Mouse (Mus musculus) forebrain, postnatal 0 days (tissue): ENCODE results near the gene Spg7. TPM values are rescaled to one million over a fixed set of nuclear protein-coding genes. Genes with fewer than 3 reads are reported as not detected.
A peak's percentile ranks its signal among the peaks of the same experiment; 100 is the strongest.
"Not testable (repeated sequence)": the region's sequence is repeated elsewhere in the genome, so short reads cannot be mapped to it uniquely, and the experiment has no call there.

Experiments used
- ATAC-seq: fragments of 200-750 bp; cut with Nextera tagmentation; 2 replicates; pipeline ENCODE4 v1.8.0; 2017; ENCODE audit warnings: mild to moderate bottlenecking, moderate library complexity
- DNase-seq: peaks from one replicate; pipeline ENCODE4 v3.0.0-alpha.2; 2015
- H3K27ac ChIP-seq: fragments of 300-500 bp; sonication (generic); 2 replicates; pipeline ENCODE4 v1.5.1; 2014; ENCODE audit warnings: low read depth, mild to moderate bottlenecking, antibody characterized with exemption, low read length, moderate library complexity, mixed read lengths
- H3K27me3 ChIP-seq: fragments of 300-500 bp; sonication (generic); 2 replicates; pipeline ENCODE4 v1.6.1; 2014; ENCODE audit warnings: mild to moderate bottlenecking, low read length, mixed read lengths; ENCODE audit not compliant: insufficient read depth
- H3K36me3 ChIP-seq: fragments of 300-500 bp; sonication (generic); 2 replicates; pipeline ENCODE4 v1.6.1; 2014; ENCODE audit warnings: mild to moderate bottlenecking, moderate library complexity; ENCODE audit not compliant: insufficient read depth
- H3K4me1 ChIP-seq: fragments of 300-500 bp; sonication (generic); 2 replicates; pipeline ENCODE4 v1.6.1; 2014; ENCODE audit warnings: antibody characterized with exemption; ENCODE audit not compliant: insufficient read depth
- H3K4me2 ChIP-seq: fragments of 300-500 bp; sonication (generic); 2 replicates; pipeline ENCODE4 v1.6.1; 2014; ENCODE audit warnings: low read depth, mild to moderate bottlenecking, moderate library complexity
- H3K4me3 ChIP-seq: fragments of 300-500 bp; sonication (generic); 2 replicates; pipeline ENCODE4 v1.5.1; 2014; ENCODE audit warnings: low read depth, low read length, mixed read lengths
- H3K9ac ChIP-seq: fragments of 300-500 bp; sonication (generic); 2 replicates; pipeline ENCODE4 v1.6.1; 2014; ENCODE audit warnings: mild to moderate bottlenecking
- H3K9me3 ChIP-seq: fragments of 300-500 bp; sonication (generic); 2 replicates; pipeline ENCODE4 v1.6.1; 2016; ENCODE audit warnings: low read length
- CTCF ChIP-seq: sonication (generic); IDR thresholded peaks from 2 replicates; pipeline ENCODE4 v1.5.1; 2016; ENCODE audit warnings: antibody characterized with exemption, control low read depth, low read depth
- WGBS: fragments of 180-500 bp; shearing (Covaris S2); extraction: QIAGEN DNeasy Blood & Tissue Kit; methylation state at CpG from one replicate; pipeline ENCODE4 v1.1.7; 2014; 5-methylcytosine and 5-hydroxymethylcytosine counted together
- polyA plus RNA-seq: library from polyadenylated mRNA; unstranded; fragments of >200 nt; fragmentation: Nextera tagmentation; extraction: Ambion mirVana; gene quantifications from 2 replicates; pipeline ENCODE4 v1.2.1, GENCODE M21; 2015
- total RNA-seq: library from RNA; depleted of rRNA; stranded (reverse); fragments of >200 nt; gene quantifications from 2 replicates; pipeline ENCODE4 v1.2.3, GENCODE M21; 2014

Gene Spg7
- total and polyA plus RNA-seq, 2 experiments from 2014 or later, result 52.9 to 56.2 TPM

DNA sequence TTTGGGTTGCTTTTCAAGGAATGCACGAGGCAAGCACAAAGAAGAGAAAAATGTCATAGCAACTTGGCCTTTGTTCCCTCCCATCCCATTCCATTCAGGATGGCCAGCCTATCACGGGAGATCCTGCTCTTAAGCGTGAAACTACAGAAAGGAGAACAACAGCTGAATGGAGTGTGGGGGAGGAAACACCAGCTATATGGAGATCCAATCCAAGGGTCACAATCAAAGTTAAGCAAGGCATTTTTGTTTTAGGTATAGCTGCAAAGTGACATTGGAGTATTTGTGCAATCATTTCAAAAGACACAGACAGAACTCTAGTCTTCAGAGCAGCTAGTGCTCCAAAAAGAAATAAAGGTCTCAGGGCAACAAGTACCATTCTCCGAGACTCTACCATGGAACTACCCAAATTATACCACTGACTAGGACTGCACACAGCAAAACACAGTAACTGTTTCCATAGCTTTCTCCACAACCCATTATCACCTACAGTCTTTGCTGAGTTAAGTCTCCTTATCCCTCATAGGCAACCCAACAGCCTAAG lies 22.6 kb upstream of the Spg7 start:
- Histone ChIP-seq H3K27ac (no peak overlapping the region), H3K9ac (peak overlapping the region; percentile 96), H3K36me3 (no peaks in the 10 kb centered on the region; the same call in 1 of the 2 replicates), H3K9me3 (no peaks in the 10 kb centered on the region), H3K4me1 (peaks cover 22% of the 10 kb centered on the region), H3K4me2 (peak overlapping the region; percentile 71), H3K27me3 (no peaks in the 10 kb centered on the region), H3K4me3 (peak overlapping the region; percentile 99)
- DNase-seq (no peak), ATAC-seq (no peak)
- no peak for TF ChIP-seq CTCF
- 3% methylated on average over 4 of the region's 4 CpGs for WGBS

DNA sequence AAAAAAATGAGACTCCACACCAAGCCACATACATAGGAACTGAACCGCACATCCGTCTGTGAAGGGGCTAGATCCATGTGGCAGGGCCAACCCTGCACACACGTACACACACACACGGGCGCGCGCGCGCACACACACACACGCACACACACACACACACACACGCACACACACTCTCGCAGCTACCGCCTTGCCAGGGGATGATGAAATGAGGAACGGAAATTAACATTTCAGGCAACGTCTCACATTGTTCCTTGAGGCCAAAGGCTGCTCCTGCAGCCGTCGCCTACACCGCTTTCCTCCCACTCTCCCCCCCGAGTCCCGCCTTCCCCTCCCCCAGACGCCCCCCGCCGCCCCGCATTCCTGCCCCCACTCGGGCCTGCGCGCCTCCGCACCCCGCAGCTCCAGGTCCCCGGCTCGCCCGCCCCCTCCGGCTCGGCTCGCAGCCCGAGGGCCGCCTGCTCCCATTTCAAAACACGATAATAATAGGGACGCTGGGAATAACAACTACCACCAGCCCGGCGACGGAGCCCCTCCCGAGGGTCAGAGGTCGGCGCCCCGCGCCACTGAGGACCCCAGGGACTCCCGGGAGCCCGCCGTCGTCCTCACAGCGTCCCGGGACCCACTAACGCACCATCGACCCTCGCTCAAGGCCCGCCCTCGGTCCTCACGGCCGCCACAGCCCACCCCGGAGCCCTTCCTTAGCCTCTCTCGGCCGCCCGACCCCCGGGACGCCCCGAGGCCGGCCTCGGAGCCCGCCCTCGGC lies 21.6 kb upstream of the Spg7 start:
- H3K9me3 ChIP-seq, result no peaks in the 10 kb centered on the region
- WGBS, result 2% methylated on average over 64 of the region's 71 CpGs
- peak overlapping the region; percentile 99 for H3K4me3 ChIP-seq
- DNase-seq, result peak; percentile 73
- no peaks in the 10 kb centered on the region; the same call in 1 of the 2 replicates for H3K36me3 ChIP-seq
- no peaks in the 10 kb centered on the region for H3K27me3 ChIP-seq
- H3K4me1 ChIP-seq, result peaks cover 22% of the 10 kb centered on the region
- peak; percentile 24; the same call in 1 of the 2 replicates for TF ChIP-seq CTCF
- no peak for ATAC-seq
- peak overlapping the region; percentile 96 for H3K9ac ChIP-seq
- H3K4me2 ChIP-seq, result peak overlapping the region; percentile 71
- H3K27ac ChIP-seq, result peak overlapping the region; percentile 97

DNA sequence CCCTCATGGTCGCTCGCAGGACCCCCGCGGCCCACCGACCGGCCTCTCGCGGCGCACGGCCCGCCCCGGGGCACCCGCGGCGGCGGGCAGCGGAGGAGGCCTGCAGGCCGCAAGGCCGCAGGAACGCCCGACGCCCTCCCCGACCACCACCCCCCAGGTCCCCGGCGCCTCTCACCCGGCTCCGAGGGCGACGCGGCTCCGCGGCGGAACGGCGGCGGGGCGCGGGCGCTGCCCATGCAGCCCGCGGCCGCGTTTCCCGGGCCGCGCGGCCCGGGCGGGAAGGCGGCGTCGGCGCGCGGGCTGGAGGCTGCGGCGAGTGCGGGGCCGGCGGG lies 21.0 kb upstream of the Spg7 start:
- no peak for TF ChIP-seq CTCF
- Histone ChIP-seq H3K27ac (peak overlapping the region; percentile 97), H3K27me3 (no peaks in the 10 kb centered on the region), H3K9me3 (no peaks in the 10 kb centered on the region), H3K4me3 (peak overlapping the region; percentile 99), H3K9ac (peak overlapping the region; percentile 96), H3K4me2 (peak overlapping the region; percentile 71), H3K4me1 (peaks cover 22% of the 10 kb centered on the region), H3K36me3 (no peaks in the 10 kb centered on the region; the same call in 1 of the 2 replicates)
- DNase-seq (no peak), ATAC-seq (no peak)
- WGBS, result under 1% methylated on average over 45 of the region's 60 CpGs

DNA sequence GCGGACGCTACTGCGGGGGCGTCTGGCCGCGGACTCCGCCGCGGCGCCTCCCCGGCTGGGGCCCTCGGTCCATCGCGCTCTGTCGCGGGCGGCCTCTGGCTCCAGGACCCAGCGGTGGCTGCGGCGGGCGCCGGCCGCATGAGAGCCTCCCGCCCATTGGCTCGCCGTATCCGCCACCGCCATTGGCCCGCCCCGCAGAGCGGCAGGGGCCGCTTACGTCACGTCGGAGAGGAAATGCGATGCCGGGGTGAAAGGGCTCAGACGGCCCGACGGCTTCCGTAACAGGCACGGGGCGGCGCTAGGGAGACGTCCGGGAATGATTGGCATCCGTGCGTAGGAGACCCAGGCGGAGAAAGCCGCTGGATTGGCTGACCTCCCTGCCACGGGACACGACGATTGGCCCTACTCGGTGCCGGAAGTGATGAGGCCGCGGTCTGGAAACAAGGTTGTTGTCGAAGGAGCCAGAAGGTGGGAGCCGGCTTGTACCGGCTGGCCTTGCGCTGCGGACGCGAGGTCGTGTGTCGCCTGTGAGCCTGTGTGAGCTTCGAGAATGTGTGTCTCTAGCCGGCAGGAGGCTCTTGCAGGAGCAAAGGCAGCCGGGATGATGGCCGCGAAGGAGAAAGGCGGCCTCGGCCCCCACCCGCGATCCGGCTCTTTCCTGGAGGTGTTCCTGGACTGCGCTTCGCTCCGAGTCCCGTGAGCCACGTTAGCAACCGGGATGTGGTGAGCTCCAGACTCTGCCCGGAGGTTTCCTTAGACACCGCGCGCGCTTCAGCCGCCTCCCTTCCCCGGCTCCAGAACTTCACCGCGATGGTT lies 20.4 kb upstream of the Spg7 start, which contains the start of gene Ankrd11:
Gene Ankrd11, minus strand, starts transcription at position 120 of the 816 bp plus-strand sequence.
- DNase-seq, result peak; percentile 100
- peak within 1 kb of the TSS; percentile 96 for H3K9ac ChIP-seq
- H3K9me3 ChIP-seq, result no peaks in the 10 kb centered on the region
- TF ChIP-seq CTCF, result peak; percentile 54
- no peaks in the 10 kb centered on the region; the same call in 1 of the 2 replicates for H3K36me3 ChIP-seq
- no peaks in the 10 kb centered on the region for H3K27me3 ChIP-seq
- peak; percentile 97 for ATAC-seq
- H3K4me3 ChIP-seq, result peak within 1 kb of the TSS; percentile 99
- under 1% methylated on average over 79 of the region's 91 CpGs for WGBS
- H3K4me1 ChIP-seq, result peaks cover 22% of the 10 kb centered on the region
- H3K4me2 ChIP-seq, result peak within 1 kb of the TSS; percentile 71
- H3K27ac ChIP-seq, result peak within 1 kb of the TSS; percentile 97

DNA sequence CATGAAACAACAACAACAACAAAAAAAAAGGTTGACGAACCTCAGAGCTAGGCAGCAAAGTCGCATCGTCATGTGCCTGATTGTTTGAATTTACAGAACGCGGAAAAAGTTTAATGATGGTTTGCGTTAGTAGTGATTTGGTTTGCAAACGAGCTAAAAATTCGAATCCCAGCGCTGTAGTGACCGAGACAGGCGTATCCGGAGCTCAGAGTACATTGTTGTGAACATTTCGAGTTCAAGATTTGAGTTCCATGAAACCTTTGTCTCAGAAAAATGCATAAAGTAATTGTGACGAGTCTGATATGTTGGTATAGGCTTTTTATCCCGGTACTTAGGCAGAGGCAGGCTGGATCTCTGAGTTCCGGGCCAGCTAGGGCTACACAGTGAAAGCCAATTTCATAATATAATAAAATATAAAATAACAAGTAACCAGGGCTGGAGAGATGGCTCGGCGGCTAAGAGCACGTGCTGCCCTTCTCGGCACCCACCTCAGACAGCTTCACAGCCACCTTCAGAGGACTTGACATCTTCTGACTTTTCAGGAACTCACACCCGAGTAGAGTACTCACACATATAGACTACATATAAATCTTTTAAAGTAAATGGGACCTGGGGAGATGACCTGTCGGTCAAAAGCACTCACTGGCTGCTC lies 19.6 kb upstream of the Spg7 start:
- Histone ChIP-seq H3K4me3 (peak overlapping the region; percentile 99), H3K4me1 (peaks cover 22% of the 10 kb centered on the region), H3K36me3 (no peaks in the 10 kb centered on the region; the same call in 1 of the 2 replicates), H3K4me2 (peak overlapping the region; percentile 62), H3K9me3 (no peaks in the 10 kb centered on the region), H3K27ac (peak overlapping the region; percentile 97), H3K27me3 (no peaks in the 10 kb centered on the region), H3K9ac (peak overlapping the region; percentile 87)
- DNase-seq (no peak), ATAC-seq (no peak)
- no peak for TF ChIP-seq CTCF
- WGBS, result 23% methylated on average over 22 of the region's 22 CpGs

DNA sequence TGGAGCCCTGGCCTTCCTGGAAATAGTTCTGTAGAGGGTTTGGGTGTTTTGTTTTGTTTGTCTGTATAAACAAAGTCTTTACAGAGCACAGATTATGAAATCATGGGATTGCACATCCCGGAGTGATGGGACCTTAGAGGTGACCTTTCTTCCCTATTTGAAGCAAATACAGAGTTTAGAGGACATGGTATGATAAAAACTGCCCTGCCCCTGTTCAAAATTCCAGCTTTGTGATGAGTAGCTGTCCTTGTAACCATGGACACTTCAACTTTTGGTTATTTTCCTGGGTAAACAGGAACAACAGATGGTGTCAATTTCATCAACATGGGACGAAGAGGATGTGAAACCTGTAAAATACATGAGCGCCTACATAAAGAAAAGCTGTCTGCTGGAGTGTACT lies 18.8 kb upstream of the Spg7 start:
- DNase-seq, result no peak
- no peak overlapping the region for H3K27ac ChIP-seq
- H3K9ac ChIP-seq, result no peak overlapping the region
- H3K4me1 ChIP-seq, result peaks cover 22% of the 10 kb centered on the region
- WGBS, result 87% methylated on average over 3 of the region's 3 CpGs
- no peak for TF ChIP-seq CTCF
- no peak for ATAC-seq
- no peak overlapping the region for H3K4me2 ChIP-seq
- H3K9me3 ChIP-seq, result no peaks in the 10 kb centered on the region
- H3K36me3 ChIP-seq, result no peaks in the 10 kb centered on the region; the same call in 1 of the 2 replicates
- no peaks in the 10 kb centered on the region for H3K27me3 ChIP-seq
- no peak overlapping the region for H3K4me3 ChIP-seq

DNA sequence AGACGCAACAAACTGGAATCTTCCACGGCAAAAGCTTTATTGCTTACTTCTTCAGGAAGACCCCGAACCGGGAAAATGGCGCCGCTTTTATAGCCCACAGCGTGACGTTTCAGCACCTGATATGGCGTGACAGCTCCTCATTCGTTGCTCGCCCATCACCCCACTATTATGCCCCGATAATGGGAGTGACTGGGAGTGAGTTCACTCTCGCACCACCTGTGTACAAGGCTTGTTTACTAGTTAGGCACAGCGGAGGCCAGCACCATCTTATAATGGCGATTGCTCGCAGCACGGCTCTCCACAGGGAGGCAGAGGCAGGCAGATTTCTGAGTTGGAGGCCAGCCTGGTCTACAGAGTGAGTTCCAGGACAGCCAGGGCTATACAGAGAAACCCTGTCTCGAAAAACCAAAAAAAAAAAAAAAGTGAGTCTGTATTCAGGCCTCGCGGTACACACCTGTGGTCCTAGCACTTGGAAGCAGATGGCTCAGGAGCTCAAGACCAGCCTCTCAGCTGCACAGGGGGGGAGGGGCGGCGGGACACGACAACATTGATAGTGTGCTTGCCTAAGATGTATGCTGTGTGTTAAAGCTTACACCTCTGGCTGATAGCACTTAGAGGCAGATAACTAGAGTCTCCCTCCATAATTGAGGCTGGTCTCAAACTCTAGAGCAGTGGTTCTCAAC lies 17.9 kb upstream of the Spg7 start:
- ATAC-seq, H3K4me2 ChIP-seq, H3K9ac ChIP-seq, H3K27me3 ChIP-seq, H3K9me3 ChIP-seq, H3K27ac ChIP-seq, H3K4me3 ChIP-seq, H3K36me3 ChIP-seq, DNase-seq: not testable (repeated sequence)
- WGBS, result 96% methylated on average over 22 of the region's 23 CpGs
- peaks cover 14% of the 10 kb centered on the region for H3K4me1 ChIP-seq
